8 mouse cellular contexts compared by ENCODE assay signal in genomic region chr7:4658912-4659551, GRCm38 (mm10). TPM values are rescaled to one million over a fixed set of nuclear protein-coding genes. Genes with fewer than 3 reads are reported as not detected.
DNase-seq lines count a peak whose midpoint lies in the region; ATAC-seq and TF ChIP-seq lines count a peak whose summit lies in the region.

Ppp6r1 (minus strand) TSS chr7:4659019.

- peaks cover 41% of the 10 kb centered on the region for H3K79me3 ChIP-seq in C2C12 (ENCODE audit: low read depth)

- peak; percentile 97 for ATAC-seq in heart, embryonic 11.5 days (replicated peaks; ENCODE audit: insufficient number of reproducible peaks, low FRiP score, low TSS enrichment)
- ATAC-seq in kidney, embryonic 16.5 days (ENCODE audit: low FRiP score, low TSS enrichment) = peak; percentile 98

- H3K4me3 ChIP-seq in C2C12 (ENCODE audit: insufficient read depth, poor library complexity, severe bottlenecking) (peak within 1 kb of the TSS; percentile 72), myocyte (peak within 1 kb of the TSS; percentile 66)
- peak within 1 kb of the TSS; percentile 83 for H3K4me3 ChIP-seq in erythroblast, embryonic 14.5 days (replicated peaks)
- peak within 1 kb of the TSS; percentile 91 for H3K4me3 ChIP-seq in heart, embryonic 11.5 days (ENCODE audit: low read depth, low read length)
- peak within 1 kb of the TSS; percentile 89 for H3K4me3 ChIP-seq in kidney, embryonic 16.5 days (ENCODE audit: low read length)
- peak within 1 kb of the TSS; percentile 74 for H3K4me3 ChIP-seq in liver, adult 2 months (ENCODE audit: insufficient read depth, low read depth, low read length)

- peak within 1 kb of the TSS; percentile 85 for H3ac ChIP-seq in C2C12 (ENCODE audit: control insufficient read depth, insufficient read length, low read depth)
- peak within 1 kb of the TSS; percentile 29 for H3ac ChIP-seq in myocyte (ENCODE audit: control insufficient read depth, insufficient read length)

- peak; percentile 80 for TF ChIP-seq POLR2A in brain, embryonic 14.5 days (IDR thresholded peaks at IDR 0.05; ENCODE audit: borderline replicate concordance, extremely low read depth, insufficient read depth, insufficient read length, poor library complexity, severe bottlenecking)
- TF ChIP-seq POLR2A in liver, adult 2 months (IDR thresholded peaks at IDR 0.05; ENCODE audit: extremely low read depth, insufficient read depth, low read length) = peak; percentile 86
- peak; percentile 90 for TF ChIP-seq POLR2A in myocyte (IDR thresholded peaks at IDR 0.05; ENCODE audit: insufficient read length, low read depth)

- peaks cover 65% of the 10 kb centered on the region for H3K4me1 ChIP-seq in erythroblast, embryonic 14.5 days (ENCODE audit: control insufficient read depth)
- H3K4me1 ChIP-seq in heart, embryonic 11.5 days (ENCODE audit: control insufficient read depth, insufficient read depth, low read length) = peaks cover 32% of the 10 kb centered on the region
- H3K4me1 ChIP-seq in kidney, embryonic 16.5 days (ENCODE audit: insufficient read depth, low read length) = peaks cover 45% of the 10 kb centered on the region
- H3K4me1 ChIP-seq in liver, adult 2 months (ENCODE audit: control insufficient read depth, insufficient read depth, low read length) = peaks cover 20% of the 10 kb centered on the region

- H3K4me2 ChIP-seq in heart, embryonic 11.5 days = peak within 1 kb of the TSS; percentile 71
- peak within 1 kb of the TSS; percentile 92 for H3K4me2 ChIP-seq in kidney, embryonic 16.5 days (replicated peaks; ENCODE audit: low read depth, low read length)
- peak within 1 kb of the TSS; percentile 99 for H3K4me2 ChIP-seq in myocyte (ENCODE audit: low read depth)

- peaks cover 48% of the 10 kb centered on the region for H3K79me2 ChIP-seq in C2C12 (ENCODE audit: control insufficient read depth, insufficient read depth)
- peaks cover 24% of the 10 kb centered on the region for H3K79me2 ChIP-seq in liver, adult 2 months (ENCODE audit: control insufficient read depth, insufficient read depth, low read length)
- peaks cover 42% of the 10 kb centered on the region for H3K79me2 ChIP-seq in myocyte (ENCODE audit: control insufficient read depth, insufficient read depth)

- no peaks in the 10 kb centered on the region for H3K36me3 ChIP-seq in C2C12 (ENCODE audit: control insufficient read depth, insufficient read depth)
- H3K36me3 ChIP-seq in erythroblast, embryonic 14.5 days (ENCODE audit: control insufficient read depth) = peaks cover 60% of the 10 kb centered on the region
- H3K36me3 ChIP-seq in heart, embryonic 11.5 days (ENCODE audit: control insufficient read depth, insufficient read depth, low read length) = peaks cover 6% of the 10 kb centered on the region
- H3K36me3 ChIP-seq in kidney, embryonic 16.5 days (ENCODE audit: insufficient read depth, low read length) = peaks cover 13% of the 10 kb centered on the region; the same call in 1 of the 2 replicates
- no peaks in the 10 kb centered on the region for H3K36me3 ChIP-seq in liver, adult 2 months (ENCODE audit: control insufficient read depth, insufficient read depth, low read length)
- H3K36me3 ChIP-seq in myocyte (ENCODE audit: control insufficient read depth, insufficient read depth) = no peaks in the 10 kb centered on the region
- H3K36me3 ChIP-seq in splenic B cell, adult 2 months (ENCODE audit: control insufficient read depth, insufficient read depth, low read length, poor library complexity, severe bottlenecking) = no peaks in the 10 kb centered on the region

- no peak for TF ChIP-seq CTCF in C2C12 (IDR thresholded peaks at IDR 0.05; ENCODE audit: control insufficient read depth, insufficient read depth, insufficient read length)
- peak; percentile 50 for TF ChIP-seq CTCF in brain, embryonic 14.5 days (IDR thresholded peaks at IDR 0.05; ENCODE audit: borderline replicate concordance, extremely low read depth, insufficient read depth, insufficient read length)
- TF ChIP-seq CTCF in liver, adult 2 months (IDR thresholded peaks at IDR 0.05; ENCODE audit: low read depth, low read length) = no peak

- H3K27ac ChIP-seq in heart, embryonic 11.5 days (ENCODE audit: low read depth, low read length) = peak within 1 kb of the TSS; percentile 96
- H3K27ac ChIP-seq in kidney, embryonic 16.5 days (ENCODE audit: low read length) = peak within 1 kb of the TSS; percentile 94
- H3K27ac ChIP-seq in liver, adult 2 months (replicated peaks; ENCODE audit: insufficient read depth, low read depth, low read length) = peak within 1 kb of the TSS; percentile 74

- H3K9me3 ChIP-seq in erythroblast, embryonic 14.5 days (ENCODE audit: control insufficient read depth, low read length) = no peaks in the 10 kb centered on the region
- no peaks in the 10 kb centered on the region for H3K9me3 ChIP-seq in heart, embryonic 11.5 days (replicated peaks; ENCODE audit: control insufficient read depth, low read length)
- no peaks in the 10 kb centered on the region for H3K9me3 ChIP-seq in kidney, embryonic 16.5 days (ENCODE audit: low read length)

- H3K27me3 ChIP-seq in C2C12 (ENCODE audit: control insufficient read depth, insufficient read depth, insufficient read length) (no peaks in the 10 kb centered on the region), myocyte (ENCODE audit: control insufficient read depth, insufficient read depth, insufficient read length) (no peaks in the 10 kb centered on the region)
- H3K27me3 ChIP-seq in erythroblast, embryonic 14.5 days (ENCODE audit: control insufficient read depth) = no peaks in the 10 kb centered on the region
- H3K27me3 ChIP-seq in heart, embryonic 11.5 days (ENCODE audit: control insufficient read depth, insufficient read depth, low read length) = no peaks in the 10 kb centered on the region
- H3K27me3 ChIP-seq in kidney, embryonic 16.5 days (ENCODE audit: insufficient read depth, low read length) = no peaks in the 10 kb centered on the region
- no peaks in the 10 kb centered on the region for H3K27me3 ChIP-seq in liver, adult 2 months (ENCODE audit: control insufficient read depth, insufficient read depth, low read length)
- H3K27me3 ChIP-seq in splenic B cell, adult 2 months (ENCODE audit: control insufficient read depth, insufficient read depth, low read length, poor library complexity, severe bottlenecking) = no peaks in the 10 kb centered on the region

- H3K9ac ChIP-seq in heart, embryonic 11.5 days (ENCODE audit: low read depth, low read length) = peak within 1 kb of the TSS; percentile 94
- H3K9ac ChIP-seq in kidney, embryonic 16.5 days (replicated peaks; ENCODE audit: low read length) = peak within 1 kb of the TSS; percentile 91
- peak within 1 kb of the TSS; percentile 84 for H3K9ac ChIP-seq in liver, adult 2 months (ENCODE audit: low read depth, low read length)

- WGBS in heart, embryonic 11.5 days (ENCODE audit: insufficient replicate concordance) = under 1% methylated on average over 53 of the region's 54 CpGs
- WGBS in kidney, embryonic 16.5 days = under 1% methylated on average over 54 of the region's 54 CpGs
- under 1% methylated on average over 54 of the region's 54 CpGs for WGBS in liver, adult 2 months

- DNase-seq in brain, embryonic 14.5 days (ENCODE audit: low read depth) = peak; percentile 99
- peak; percentile 91 for DNase-seq in liver, adult 2 months (ENCODE audit: extremely low read depth, low read depth, low spot score)
- DNase-seq in splenic B cell, adult 2 months (ENCODE audit: low read depth, low spot score) = peak; percentile 98

TF ChIP-seq in C2C12, 6 proteins besides CTCF, POLR2A, EP300 and RAD21:
- no peak for TF ChIP-seq MAX (IDR thresholded peaks at IDR 0.05)
- no peak for TF ChIP-seq MYOG (IDR thresholded peaks at IDR 0.05; ENCODE audit: control insufficient read depth, extremely low read depth, insufficient read length)
- no peak for TF ChIP-seq MYOD1 (IDR thresholded peaks at IDR 0.05; ENCODE audit: control insufficient read depth, insufficient read length, low read depth)
- TF ChIP-seq USF1 (IDR thresholded peaks at IDR 0.05; ENCODE audit: low read depth) = no peak
- TF ChIP-seq CEBPB (IDR thresholded peaks at IDR 0.05; ENCODE audit: low read depth) = no peak
- TF ChIP-seq FOSL1 (IDR thresholded peaks at IDR 0.05; ENCODE audit: insufficient read depth, low read length, poor library complexity, severe bottlenecking) = no peak
TF ChIP-seq in C2C12: peak in this region for 0.

TF ChIP-seq in myocyte, 11 proteins besides CTCF, POLR2A, EP300 and RAD21:
- TF ChIP-seq CEBPB (IDR thresholded peaks at IDR 0.05; ENCODE audit: insufficient read depth, poor library complexity, severe bottlenecking) = no peak
- no peak for TF ChIP-seq REST (IDR thresholded peaks at IDR 0.05; ENCODE audit: insufficient read depth, insufficient read length)
- TF ChIP-seq USF1 (IDR thresholded peaks at IDR 0.05; ENCODE audit: low read depth) = no peak
- TF ChIP-seq POLR2AphosphoS2 (IDR thresholded peaks at IDR 0.05; ENCODE audit: insufficient read length, low read depth) = peak; percentile 91
- no peak for TF ChIP-seq MAX (IDR thresholded peaks at IDR 0.05; ENCODE audit: low read depth)
- no peak for TF ChIP-seq SRF (IDR thresholded peaks at IDR 0.05; ENCODE audit: control insufficient read depth, insufficient read length, low read depth)
- TF ChIP-seq TCF3 (IDR thresholded peaks at IDR 0.05; ENCODE audit: insufficient read length, low read depth) = no peak
- TF ChIP-seq TCF12 (IDR thresholded peaks at IDR 0.05; ENCODE audit: insufficient read depth, poor library complexity, severe bottlenecking) = no peak
- peak; percentile 16 for TF ChIP-seq E2F4 (IDR thresholded peaks at IDR 0.05; ENCODE audit: insufficient read depth)
- peak in 2 of 3 experiments; percentile 61 to 67 for TF ChIP-seq MYOD1 (IDR thresholded peaks at IDR 0.05; ENCODE audit: control insufficient read depth in 1 of 3, insufficient read length in 2 of 3, low read depth in 2 of 3)
- peak in 2 of 3 experiments; percentile 52 to 77 for TF ChIP-seq MYOG (IDR thresholded peaks at IDR 0.05; ENCODE audit: control insufficient read depth in 1 of 3, insufficient read depth in 1 of 3, insufficient read length in 2 of 3, low read depth in 2 of 3)

RNA-seq across cellular contexts. Expression of gene Ppp6r1, which starts in this region (rescaled TPM):
- 56.1 TPM for polyA plus RNA-seq in C2C12 (2012; fragmentation: generic; extraction: Trizol)
- polyA plus RNA-seq in brain, embryonic 14.5 days (2012; rRNA removed) = 115 and 130 TPM in 2 replicates
- 23.5 and 30.2 TPM in 2 replicates for polyA plus RNA-seq in erythroblast, embryonic 14.5 days (2012)
- 3.2 and 7.0 TPM in 2 replicates for polyA plus RNA-seq in heart, embryonic 11.5 days (2014; fragmentation: Nextera tagmentation; extraction: Ambion mirVana)
- 3.2 and 5.2 TPM in 2 replicates for polyA plus RNA-seq in kidney, embryonic 16.5 days (2015; fragmentation: Nextera tagmentation; extraction: Ambion mirVana)
- 47.6 and 54.2 TPM in 2 replicates for total RNA-seq in liver, adult 2 months (2014; rRNA removed)
- polyA plus RNA-seq in liver, adult 2 months (2012; rRNA removed) = 77.5 and 79.2 TPM in 2 replicates
- 46.1 TPM for polyA plus RNA-seq in myocyte (2012; fragmentation: generic; extraction: Trizol)

Comparison
In these comparisons a context has a peak if more than half of its experiments do, and no peak if none do; other contexts are left out.
1. Peak in every context shown above with its lines: DNase-seq, ATAC-seq, H3K4me3 ChIP-seq and H3K27ac ChIP-seq.